In the genomic region with DNA sequence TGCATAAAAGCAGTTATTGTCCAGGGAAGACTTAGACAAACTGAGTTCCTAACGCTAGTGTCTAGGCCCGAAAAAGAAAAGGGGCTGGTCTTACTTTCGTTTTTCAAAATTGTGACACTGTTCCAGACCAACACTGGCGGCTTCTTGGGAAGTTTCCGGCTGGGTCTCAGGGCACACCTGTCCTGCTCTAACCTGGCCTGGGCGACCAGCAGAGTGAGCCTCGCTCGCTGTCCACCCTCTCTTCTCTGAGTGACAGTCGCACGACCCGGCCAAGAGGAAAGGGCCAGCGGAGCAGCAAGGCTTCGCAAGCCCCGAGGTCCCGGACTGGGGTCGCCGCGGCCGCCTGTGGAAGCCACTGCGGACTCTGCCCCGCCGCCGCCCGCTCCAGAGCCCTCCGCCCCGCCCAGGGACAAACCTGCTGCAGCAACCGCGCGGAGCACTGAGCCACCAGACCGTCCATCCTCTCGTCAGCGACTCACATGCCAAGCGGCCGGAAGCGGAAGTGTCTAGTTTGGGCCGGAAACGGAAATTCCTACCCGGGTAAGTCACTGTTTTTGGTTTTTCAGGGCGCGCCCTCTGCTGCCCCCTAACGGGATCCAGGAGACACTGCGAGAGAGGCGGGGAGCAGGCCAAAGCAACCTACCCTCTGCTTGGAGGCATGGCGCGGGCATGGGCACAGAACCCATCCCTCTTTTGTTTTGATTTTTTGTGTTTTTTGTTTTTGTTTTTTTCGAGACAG, we compare ENCODE assay signal across 1 mouse cellular context.
TF ChIP-seq lines count a peak whose summit lies in the region.

TSS of gene Rars (minus strand) at position 485 of the 739 bp plus-strand sequence.

TF ChIP-seq in myocyte, 11 proteins besides CTCF, POLR2A, EP300 and RAD21 (continued from another document):
- peak; percentile 4 for TF ChIP-seq MAX (IDR thresholded peaks at IDR 0.05; ENCODE audit: low read depth)
- TF ChIP-seq POLR2AphosphoS2 (IDR thresholded peaks at IDR 0.05; ENCODE audit: insufficient read length, low read depth), result peak; percentile 92
- no peak for TF ChIP-seq MYOD1 (IDR thresholded peaks at IDR 0.05; ENCODE audit: control insufficient read depth in 1 of 3, insufficient read length in 2 of 3, low read depth in 2 of 3)
- TF ChIP-seq TCF12 (IDR thresholded peaks at IDR 0.05; ENCODE audit: insufficient read depth, poor library complexity, severe bottlenecking), result no peak
- TF ChIP-seq CEBPB (IDR thresholded peaks at IDR 0.05; ENCODE audit: insufficient read depth, poor library complexity, severe bottlenecking), result no peak
